Mouse (Mus musculus): Measurements from ENCODE around the gene Fam240a. TPM values are rescaled to one million over a fixed set of nuclear protein-coding genes. Genes with fewer than 3 reads are reported as not detected.

Fam240a gene
- not detected in 3 replicates for total RNA-seq (2017)

- ATAC-seq (replicated peaks; ENCODE audit: insufficient number of reproducible peaks, low FRiP score, low TSS enrichment, poor library complexity, severe bottlenecking), result no peak
Observed at GRCm38 (mm10) chr9:110916786-110917185, at the start of gene Fam240a. Gene Fam240a, minus strand, starts transcription at chr9:110916861.

- no peak for ATAC-seq (replicated peaks; ENCODE audit: insufficient number of reproducible peaks, low FRiP score, low TSS enrichment, poor library complexity, severe bottlenecking)
Observed at GRCm38 (mm10) chr9:110965910-110966231, 49.2 kb upstream of the Fam240a start.

- no peak for ATAC-seq (replicated peaks; ENCODE audit: insufficient number of reproducible peaks, low FRiP score, low TSS enrichment, poor library complexity, severe bottlenecking)
Observed at GRCm38 (mm10) chr9:110965062-110965909, 48.6 kb upstream of the Fam240a start.

- ATAC-seq (replicated peaks; ENCODE audit: insufficient number of reproducible peaks, low FRiP score, low TSS enrichment, poor library complexity, severe bottlenecking), result no peak
Observed at GRCm38 (mm10) chr9:110963566-110964115, 47.0 kb upstream of the Fam240a start.

- ATAC-seq (replicated peaks; ENCODE audit: insufficient number of reproducible peaks, low FRiP score, low TSS enrichment, poor library complexity, severe bottlenecking), result no peak
Observed at GRCm38 (mm10) chr9:110961386-110961785, 44.7 kb upstream of the Fam240a start.

- no peak for ATAC-seq (replicated peaks; ENCODE audit: insufficient number of reproducible peaks, low FRiP score, low TSS enrichment, poor library complexity, severe bottlenecking)
Observed at GRCm38 (mm10) chr9:110960230-110961149, 43.8 kb upstream of the Fam240a start.

- no peak for ATAC-seq (replicated peaks; ENCODE audit: insufficient number of reproducible peaks, low FRiP score, low TSS enrichment, poor library complexity, severe bottlenecking)
Observed at GRCm38 (mm10) chr9:110959669-110960068, 43.0 kb upstream of the Fam240a start.

GRCm38 (mm10) chr9:110955962-110956361 lies 39.3 kb upstream of the Fam240a start:
- no peak for ATAC-seq (replicated peaks; ENCODE audit: insufficient number of reproducible peaks, low FRiP score, low TSS enrichment, poor library complexity, severe bottlenecking)

GRCm38 (mm10) chr9:110954681-110955445 lies 38.2 kb upstream of the Fam240a start:
- no peak for ATAC-seq (replicated peaks; ENCODE audit: insufficient number of reproducible peaks, low FRiP score, low TSS enrichment, poor library complexity, severe bottlenecking)

- ATAC-seq (replicated peaks; ENCODE audit: insufficient number of reproducible peaks, low FRiP score, low TSS enrichment, poor library complexity, severe bottlenecking), result no peak
Observed at GRCm38 (mm10) chr9:110953550-110954461, 37.1 kb upstream of the Fam240a start.

- no peak for ATAC-seq (replicated peaks; ENCODE audit: insufficient number of reproducible peaks, low FRiP score, low TSS enrichment, poor library complexity, severe bottlenecking)
Observed at GRCm38 (mm10) chr9:110952931-110953549, 36.4 kb upstream of the Fam240a start.

GRCm38 (mm10) chr9:110952398-110952797 lies 35.7 kb upstream of the Fam240a start:
- no peak for ATAC-seq (replicated peaks; ENCODE audit: insufficient number of reproducible peaks, low FRiP score, low TSS enrichment, poor library complexity, severe bottlenecking)

- ATAC-seq (replicated peaks; ENCODE audit: insufficient number of reproducible peaks, low FRiP score, low TSS enrichment, poor library complexity, severe bottlenecking), result no peak
Observed at GRCm38 (mm10) chr9:110951866-110952265, 35.2 kb upstream of the Fam240a start.

- no peak for ATAC-seq (replicated peaks; ENCODE audit: insufficient number of reproducible peaks, low FRiP score, low TSS enrichment, poor library complexity, severe bottlenecking)
Observed at GRCm38 (mm10) chr9:110951397-110951796, 34.7 kb upstream of the Fam240a start, which contains the start of gene Lrrc2. Gene Lrrc2, plus strand, starts transcription at chr9:110951545.

- ATAC-seq (replicated peaks; ENCODE audit: insufficient number of reproducible peaks, low FRiP score, low TSS enrichment, poor library complexity, severe bottlenecking), result no peak
Observed at GRCm38 (mm10) chr9:110950109-110950508, 33.4 kb upstream of the Fam240a start.

- no peak for ATAC-seq (replicated peaks; ENCODE audit: insufficient number of reproducible peaks, low FRiP score, low TSS enrichment, poor library complexity, severe bottlenecking)
Observed at GRCm38 (mm10) chr9:110948813-110949310, 32.2 kb upstream of the Fam240a start.

GRCm38 (mm10) chr9:110947900-110948299 lies 31.2 kb upstream of the Fam240a start:
- ATAC-seq (replicated peaks; ENCODE audit: insufficient number of reproducible peaks, low FRiP score, low TSS enrichment, poor library complexity, severe bottlenecking), result no peak

Data from monocyte, adult 5-6 weeks (primary cell).